Mouse (Mus musculus) layer of hippocampus, postnatal 36 days (tissue): ENCODE results near the gene Prl8a9. TPM values are rescaled to one million over a fixed set of nuclear protein-coding genes. Genes with fewer than 3 reads are reported as not detected.

Source experiments
- DNase-seq, 2 experiments: peaks; one replicate each; pipeline ENCODE4 v3.0.0; 2022
- total RNA-seq, 2 experiments: library from RNA; stranded (reverse); gene quantifications; 2 replicates each; pipeline ENCODE4 v1.2.3; 2021

The Prl8a9 gene
- total RNA-seq, result not detected

DNA sequence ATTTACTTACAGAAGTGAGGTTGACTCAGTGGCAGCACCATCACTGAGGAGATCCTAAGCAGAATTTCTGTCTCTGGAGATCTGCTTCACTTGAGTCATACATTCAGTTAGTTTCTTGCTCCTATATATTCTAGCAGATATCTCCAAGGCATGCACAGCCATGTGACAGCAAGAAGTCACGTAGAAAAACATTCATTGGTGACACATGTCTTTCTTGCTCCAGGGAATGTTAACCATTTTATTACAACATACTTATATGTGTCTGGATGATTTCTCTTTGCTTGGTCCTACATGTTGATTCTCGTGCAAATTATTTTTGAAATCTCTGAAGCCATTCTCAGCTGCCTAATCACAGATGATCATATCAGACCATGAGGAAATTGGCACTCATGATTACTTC lies at the start of gene Prl8a9:
Gene Prl8a9, minus strand, starts transcription at position 101 of the 400 bp plus-strand sequence.
- DNase-seq, result no peak

DNA sequence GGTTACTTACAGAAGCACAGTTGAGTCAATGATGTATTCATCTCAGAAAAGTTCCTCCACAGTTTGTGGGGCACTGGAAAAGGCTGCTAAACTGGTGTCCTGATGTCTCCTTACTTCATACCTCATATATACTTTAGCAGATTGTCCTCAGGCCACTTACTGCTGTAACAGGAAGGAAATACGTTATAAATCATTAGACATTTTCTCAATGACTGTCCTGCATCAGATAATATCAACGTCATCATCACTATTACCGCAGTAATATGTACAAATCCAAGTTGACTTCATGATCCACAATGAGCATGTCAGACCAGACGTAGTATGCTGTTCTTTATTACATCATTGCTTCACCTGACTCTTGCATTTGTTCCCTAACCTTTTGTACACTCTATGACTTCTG lies 46.1 kb upstream of the Prl8a9 start, which contains the start of gene Prl7b1:
Gene Prl7b1, minus strand, starts transcription at position 101 of the 400 bp plus-strand sequence.
- DNase-seq, result no peak

DNA sequence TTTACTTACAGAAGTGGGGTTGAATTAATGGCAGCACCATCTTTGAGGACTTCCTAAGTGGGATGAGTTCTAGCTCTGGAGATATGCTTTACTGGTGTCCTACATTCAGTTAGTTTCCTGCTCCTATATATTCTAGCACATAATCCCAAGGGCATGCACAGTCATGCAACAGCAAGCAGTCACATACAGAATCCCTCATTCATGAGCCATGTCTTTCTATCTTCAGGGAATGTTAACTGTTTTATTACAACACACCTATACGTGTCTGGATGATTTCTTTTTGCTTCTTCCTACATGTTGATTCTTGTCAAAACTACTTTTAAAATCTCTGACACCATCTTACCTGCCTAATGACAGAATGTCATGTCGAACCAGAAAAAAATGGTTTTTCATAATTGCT lies 17.7 kb upstream of the Prl8a9 start, which contains the start of gene Prl8a1:
Gene Prl8a1, minus strand, starts transcription at position 101 of the 400 bp plus-strand sequence.
- no peak for DNase-seq

DNA sequence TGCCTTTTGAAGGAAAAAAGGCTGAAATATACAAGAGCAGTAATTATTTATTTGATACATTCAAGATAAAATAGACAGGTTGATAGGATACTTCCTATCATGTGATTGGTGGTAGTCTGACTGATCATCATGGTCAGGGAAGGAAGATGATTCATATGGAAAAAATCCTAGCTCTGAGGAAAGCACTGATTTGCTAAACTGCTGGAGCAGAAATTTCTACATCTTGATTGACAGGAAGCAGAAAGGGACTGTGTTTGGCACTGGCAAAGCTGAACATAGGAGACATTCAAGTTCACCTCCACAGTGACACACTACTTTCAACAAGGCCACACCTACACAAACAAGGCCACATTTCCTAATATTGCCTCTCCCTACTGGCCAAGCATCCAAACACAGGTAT lies 11.1 kb downstream of the Prl8a9 start:
- DNase-seq, result no peak

DNA sequence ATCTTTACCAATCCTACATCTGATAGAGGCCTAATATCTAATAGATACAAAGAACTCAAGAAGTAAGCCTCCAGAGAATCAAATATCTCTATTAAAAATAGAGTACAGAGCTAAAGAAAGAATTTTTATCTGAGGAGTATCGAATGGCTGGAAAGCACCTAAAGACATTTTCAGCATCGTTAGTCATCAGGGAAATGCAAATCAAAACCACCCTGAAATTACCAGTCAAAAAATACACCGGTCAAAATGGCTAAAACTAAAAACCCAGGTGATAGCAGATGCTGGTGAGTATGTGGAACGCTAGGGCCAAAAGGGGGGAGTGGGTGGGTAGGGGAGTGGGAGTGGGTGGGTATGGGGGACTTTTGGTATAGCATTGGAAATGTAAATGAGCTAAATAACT lies 41.2 kb downstream of the Prl8a9 start:
- no peak for DNase-seq

DNA sequence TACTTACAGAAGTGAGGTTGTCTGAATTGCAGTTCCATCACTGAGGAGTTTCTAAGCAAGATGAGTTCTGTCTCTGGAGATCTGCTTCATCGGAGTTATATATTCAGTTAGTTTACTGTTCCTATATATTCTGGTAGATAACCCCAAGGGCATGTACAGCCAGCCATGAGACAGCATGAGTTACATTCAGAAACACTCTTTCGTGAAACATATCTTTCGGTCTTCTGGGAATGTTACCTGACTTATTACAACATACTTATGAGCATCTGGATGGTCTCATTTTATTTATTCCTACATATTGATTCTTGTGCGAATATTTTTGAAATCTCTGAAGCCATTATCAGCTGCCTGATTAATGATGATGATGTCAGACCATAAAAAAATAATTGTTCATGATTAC lies 51.3 kb downstream of the Prl8a9 start, which contains the start of gene Prl8a8:
Gene Prl8a8, minus strand, starts transcription at position 101 of the 400 bp plus-strand sequence.
- no peak for DNase-seq

Other genes starting within 250 kb of the Prl8a9 start
- not detected for gene Prl8a2, start 218.9 kb downstream of the Prl8a9 start, total RNA-seq
- not detected for gene Prl2b1, start 173.8 kb downstream of the Prl8a9 start, total RNA-seq
- gene Prl8a6, start 125.9 kb downstream of the Prl8a9 start, total RNA-seq, result not detected
- gene Prl8a8, start 51.4 kb downstream of the Prl8a9 start, total RNA-seq, result not detected
- not detected for gene Prl8a1, start 17.6 kb upstream of the Prl8a9 start, total RNA-seq
- not detected for gene Prl7b1, start 46.0 kb upstream of the Prl8a9 start, total RNA-seq
- gene Prl7a1, start 77.9 kb upstream of the Prl8a9 start, total RNA-seq, result not detected
- not detected for gene Prl7a2, start 103.4 kb upstream of the Prl8a9 start, total RNA-seq
- gene Prl7d1, start 152.1 kb upstream of the Prl8a9 start, total RNA-seq, result not detected
- gene Prl7c1, start 216.2 kb upstream of the Prl8a9 start, total RNA-seq, result not detected
- not detected for gene Prl2a1, start 237.0 kb upstream of the Prl8a9 start, total RNA-seq